Mouse (Mus musculus) hindbrain, postnatal 0 days (tissue): ENCODE results near the gene Zfp229. TPM values are rescaled to one million over a fixed set of nuclear protein-coding genes. Genes with fewer than 3 reads are reported as not detected.
"Not testable (repeated sequence)": the region's sequence is repeated elsewhere in the genome, so short reads cannot be mapped to it uniquely, and the experiment has no call there.

Experiments used
- ATAC-seq: fragments of 200-750 bp; cut with Nextera tagmentation; 2 replicates; pipeline ENCODE4 v1.8.0; 2017; ENCODE audit warnings: mild to moderate bottlenecking, moderate TSS enrichment, moderate library complexity
- DNase-seq: peaks from one replicate; pipeline ENCODE4 v3.0.0-alpha.2; 2015; ENCODE audit warnings: low spot score
- H3K27ac ChIP-seq: fragments of 300-500 bp; sonication (generic); 2 replicates; pipeline ENCODE4 v1.5.1; 2014; ENCODE audit warnings: mild to moderate bottlenecking
- H3K27me3 ChIP-seq: fragments of 300-500 bp; sonication (generic); 2 replicates; pipeline ENCODE4 v1.6.1; 2014; ENCODE audit warnings: low read length, mixed read lengths; ENCODE audit not compliant: insufficient read depth
- H3K36me3 ChIP-seq: fragments of 300-500 bp; sonication (generic); 2 replicates; pipeline ENCODE4 v1.6.1; 2014; ENCODE audit warnings: low read length, mixed read lengths; ENCODE audit not compliant: insufficient read depth
- H3K4me1 ChIP-seq: fragments of 300-500 bp; sonication (generic); 2 replicates; pipeline ENCODE4 v1.6.1; 2014; ENCODE audit warnings: antibody characterized with exemption, low read length, mixed read lengths; ENCODE audit not compliant: insufficient read depth
- H3K4me2 ChIP-seq: fragments of 300-500 bp; sonication (generic); 2 replicates; pipeline ENCODE4 v1.6.1; 2014; ENCODE audit warnings: low read depth, mild to moderate bottlenecking, low read length, moderate library complexity, mixed read lengths
- H3K4me3 ChIP-seq: fragments of 300-500 bp; sonication (generic); 2 replicates; pipeline ENCODE4 v1.5.1; 2014; ENCODE audit warnings: low read length
- H3K9ac ChIP-seq: fragments of 300-500 bp; sonication (generic); replicated peaks from 2 replicates; pipeline ENCODE4 v1.6.1; 2014; ENCODE audit warnings: mild to moderate bottlenecking, low read length, moderate library complexity, mixed read lengths
- H3K9me3 ChIP-seq: fragments of 300-500 bp; sonication (generic); 2 replicates; pipeline ENCODE4 v1.6.1; 2016; ENCODE audit warnings: low read length, mixed read lengths
- CTCF ChIP-seq: IDR thresholded peaks from 2 replicates; pipeline ENCODE4 v1.5.1; 2016; ENCODE audit warnings: antibody characterized with exemption, control low read depth, low read depth
- WGBS: fragments of 180-500 bp; shearing (Covaris S2); extraction: QIAGEN DNeasy Blood & Tissue Kit; methylation state at CpG from one replicate; pipeline ENCODE4 v1.1.7; 2014; 5-methylcytosine and 5-hydroxymethylcytosine counted together
- polyA plus RNA-seq: library from polyadenylated mRNA; unstranded; fragments of >200 nt; fragmentation: Nextera tagmentation; extraction: Ambion mirVana; gene quantifications from 2 replicates; pipeline ENCODE4 v1.2.1, GENCODE M21; 2015
- total RNA-seq: library from RNA; depleted of rRNA; stranded (reverse); fragments of >200 nt; gene quantifications from 2 replicates; pipeline ENCODE4 v1.2.3, GENCODE M21; 2014; rRNA removed

Zfp229 gene
- total and polyA plus RNA-seq, 2 experiments from 2014 or later, result 6.8 to 9.0 TPM

DNA sequence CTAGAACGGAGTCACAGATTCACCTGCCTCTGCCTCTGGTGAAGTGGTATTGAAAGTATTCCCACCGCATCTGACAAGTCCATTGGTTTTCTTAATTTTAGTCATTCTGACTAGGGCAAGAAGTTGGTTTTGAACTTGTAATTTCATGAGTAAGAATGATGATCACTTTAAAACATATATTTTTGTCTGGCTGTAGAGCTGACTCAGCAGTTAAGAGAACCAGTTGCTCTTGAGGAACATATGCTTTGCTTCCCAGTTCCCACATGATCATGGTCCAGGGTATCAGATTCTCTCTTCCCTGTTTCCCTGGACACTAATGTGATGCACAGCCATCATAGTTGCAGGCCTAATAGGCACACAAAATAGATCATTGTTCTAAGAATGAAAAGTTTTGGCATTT lies 39.7 kb downstream of the Zfp229 start:
- Histone ChIP-seq H3K36me3 (no peaks in the 10 kb centered on the region), H3K4me3 (no peak overlapping the region), H3K27ac (no peak overlapping the region), H3K9me3 (no peaks in the 10 kb centered on the region), H3K27me3 (no peaks in the 10 kb centered on the region), H3K9ac (no peak overlapping the region), H3K4me1 (no peaks in the 10 kb centered on the region), H3K4me2 (no peak overlapping the region)
- 81% methylated on average over 2 of the region's 2 CpGs for WGBS
- ATAC-seq, result no peak
- TF ChIP-seq CTCF, result no peak
- no peak for DNase-seq

DNA sequence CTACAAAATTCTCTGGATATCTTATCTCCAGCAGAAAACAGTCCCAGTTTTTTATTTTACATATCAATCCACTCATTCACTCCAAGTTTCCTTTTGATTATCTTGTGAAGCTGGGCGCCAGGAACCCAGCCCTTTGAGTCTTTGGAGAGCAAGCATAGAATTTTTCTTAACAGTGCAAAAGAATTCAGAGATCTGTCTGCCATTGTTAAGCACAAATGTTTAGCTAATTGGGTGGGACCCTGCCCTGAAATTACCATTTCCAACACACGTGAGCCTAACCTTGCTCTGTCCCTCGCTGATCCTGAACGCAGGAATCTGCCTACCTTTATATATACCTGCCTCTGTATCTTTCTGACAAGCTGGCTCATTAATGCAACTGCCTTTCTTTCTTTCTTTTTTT lies 61.7 kb downstream of the Zfp229 start:
- no peaks in the 10 kb centered on the region for H3K36me3 ChIP-seq
- H3K27ac ChIP-seq, result no peak overlapping the region
- H3K9me3 ChIP-seq, result no peaks in the 10 kb centered on the region
- H3K4me3 ChIP-seq, result no peak overlapping the region
- no peaks in the 10 kb centered on the region for H3K4me1 ChIP-seq
- no peak for TF ChIP-seq CTCF
- 87% methylated on average over 4 of the region's 4 CpGs for WGBS
- no peaks in the 10 kb centered on the region for H3K27me3 ChIP-seq
- no peak overlapping the region for H3K4me2 ChIP-seq
- DNase-seq (no peak), ATAC-seq (no peak)
- no peak overlapping the region for H3K9ac ChIP-seq

DNA sequence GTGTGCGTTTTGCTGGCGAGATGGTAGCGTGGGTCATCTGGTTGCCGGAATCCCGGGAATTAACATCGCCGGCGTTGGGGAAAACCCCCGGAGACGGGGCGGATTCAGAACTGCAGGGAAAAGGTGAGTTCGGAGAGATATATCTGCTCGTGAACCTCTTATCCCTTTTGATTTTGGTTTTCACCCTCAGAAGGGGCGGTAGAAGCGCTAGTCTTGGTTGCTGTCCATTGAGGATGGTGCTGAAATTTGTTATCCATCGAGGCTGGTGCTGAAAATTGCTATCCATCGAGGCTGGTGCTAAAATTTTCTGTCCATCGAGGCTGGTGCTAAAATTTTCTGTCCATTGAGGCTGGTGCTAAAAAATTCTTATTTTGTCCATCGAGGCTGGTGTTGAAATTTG lies 70.8 kb downstream of the Zfp229 start:
- not testable (repeated sequence) for H3K4me2 ChIP-seq, H3K27me3 ChIP-seq, H3K4me3 ChIP-seq, H3K4me1 ChIP-seq, H3K9me3 ChIP-seq, ATAC-seq, H3K9ac ChIP-seq, H3K27ac ChIP-seq, DNase-seq, H3K36me3 ChIP-seq
- 45% methylated on average over 19 of the region's 19 CpGs for WGBS

Other genes with a start within 250 kb of the Zfp229 start
- 3.1 and 3.4 TPM in 2 replicates for gene Zfp53, start 241.8 kb upstream of the Zfp229 start, total RNA-seq
- gene Zfp53, start 241.8 kb upstream of the Zfp229 start, polyA plus RNA-seq, result 7.8 and 7.9 TPM in 2 replicates
- 2.0 and 2.1 TPM in 2 replicates for gene Zfp52, start 195.3 kb upstream of the Zfp229 start, total RNA-seq
- gene Zfp52, start 195.3 kb upstream of the Zfp229 start, polyA plus RNA-seq, result 2.1 and 2.3 TPM in 2 replicates
- 6.5 and 8.7 TPM in 2 replicates for gene Zfp948, start 163.8 kb upstream of the Zfp229 start, total RNA-seq
- 13.2 and 15.5 TPM in 2 replicates for gene Zfp948, start 163.8 kb upstream of the Zfp229 start, polyA plus RNA-seq
- 3.3 and 4.2 TPM in 2 replicates for gene Zfp983, start 80.2 kb upstream of the Zfp229 start, total RNA-seq
- 4.7 and 5.0 TPM in 2 replicates for gene Zfp983, start 80.2 kb upstream of the Zfp229 start, polyA plus RNA-seq
- not detected in 2 replicates for gene Gm10226, start 38.9 kb upstream of the Zfp229 start, total RNA-seq
- gene Gm10226, start 38.9 kb upstream of the Zfp229 start, polyA plus RNA-seq, result 5.5 and 6.9 TPM in 2 replicates
- 3.7 and 4.6 TPM in 2 replicates for gene Zfp760, start 23.1 kb upstream of the Zfp229 start, total RNA-seq
- gene Zfp760, start 23.1 kb upstream of the Zfp229 start, polyA plus RNA-seq, result 4.7 and 5.6 TPM in 2 replicates
- gene Zfp820, start 115.0 kb downstream of the Zfp229 start, total RNA-seq, result 0.63 and 1.2 TPM in 2 replicates
- gene Zfp820, start 115.0 kb downstream of the Zfp229 start, polyA plus RNA-seq, result 2.0 and 2.2 TPM in 2 replicates
- gene Zfp995, start 179.1 kb downstream of the Zfp229 start, total RNA-seq, result 1.0 and 2.6 TPM in 2 replicates
- 6.9 and 7.8 TPM in 2 replicates for gene Zfp995, start 179.1 kb downstream of the Zfp229 start, polyA plus RNA-seq
- 8.3 and 11.3 TPM in 2 replicates for gene Zfp942, start 231.7 kb downstream of the Zfp229 start, total RNA-seq
- 11.8 and 13.2 TPM in 2 replicates for gene Zfp942, start 231.7 kb downstream of the Zfp229 start, polyA plus RNA-seq
- gene Zfp943, start 231.8 kb downstream of the Zfp229 start, total RNA-seq, result 7.7 and 12.3 TPM in 2 replicates
- 12.2 and 13.8 TPM in 2 replicates for gene Zfp943, start 231.8 kb downstream of the Zfp229 start, polyA plus RNA-seq